Mouse (Mus musculus): ENCODE measurements around the gene Lrrc25. TPM values are rescaled to one million over a fixed set of nuclear protein-coding genes. Genes with fewer than 3 reads are reported as not detected.
"Not testable (repeated sequence)": the region's sequence is repeated elsewhere in the genome, so short reads cannot be mapped to it uniquely, and the experiment has no call there.

The Lrrc25 gene
- polyA plus RNA-seq, 1 experiment from 2014 or later, result 0.20 TPM

DNA sequence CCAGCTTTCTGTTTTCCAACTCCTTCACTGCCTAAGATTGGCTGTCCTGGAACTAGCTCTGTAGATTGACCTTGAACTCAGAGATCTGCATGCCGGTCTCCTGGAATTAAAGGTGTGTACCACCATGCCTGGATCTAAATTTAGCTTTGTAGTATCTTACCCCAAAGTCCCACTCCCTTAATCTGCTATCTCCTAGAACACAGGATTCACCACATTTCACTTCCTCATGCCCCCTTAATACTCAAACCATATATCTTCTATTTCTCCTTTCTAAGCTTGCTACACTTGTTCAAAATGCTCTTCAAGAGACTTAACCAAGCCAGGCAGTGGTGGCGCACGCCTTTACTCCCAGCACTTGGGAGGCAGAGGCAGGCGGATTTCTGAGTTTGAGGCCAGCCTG lies 28.0 kb upstream of the Lrrc25 start:
- H3K27ac ChIP-seq (ENCODE audit: low read depth, low read length); H3K4me1 ChIP-seq (ENCODE audit: control insufficient read depth, insufficient read depth, low read length); H3K9ac ChIP-seq (replicated peaks; ENCODE audit: low read depth, low read length); H3K4me3 ChIP-seq (ENCODE audit: low read depth, low read length); H3K27me3 ChIP-seq (ENCODE audit: control insufficient read depth, insufficient read depth, low read length); H3K9me3 ChIP-seq (ENCODE audit: control insufficient read depth, low read length); ATAC-seq (ENCODE audit: low read depth); H3K4me2 ChIP-seq (ENCODE audit: low read depth, low read length): not testable (repeated sequence)
- H3K36me3 ChIP-seq (ENCODE audit: control insufficient read depth, insufficient read depth, low read length), result peaks cover 37% of the 10 kb centered on the region
- 96% methylated on average over 4 of the region's 4 CpGs for WGBS

DNA sequence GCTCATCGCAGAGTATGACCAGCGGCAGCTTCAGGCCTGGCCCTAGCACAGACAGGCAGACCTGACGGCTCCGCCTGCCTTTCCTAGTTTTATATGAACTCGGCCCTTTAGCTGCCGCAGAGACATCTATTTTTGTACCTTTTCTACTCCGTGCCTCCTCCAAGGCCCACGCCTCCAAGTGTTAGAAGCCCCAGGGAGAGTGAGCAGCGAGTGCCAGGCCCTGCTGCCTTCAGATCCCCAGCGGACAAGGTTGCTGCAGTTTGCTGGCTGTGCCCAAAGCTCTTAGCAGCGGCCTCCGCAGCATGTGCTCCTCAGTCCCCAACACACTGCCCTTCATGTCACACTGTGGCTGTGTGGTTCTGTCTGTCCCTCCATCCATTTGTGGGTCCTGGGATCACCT lies 24.4 kb upstream of the Lrrc25 start:
- WGBS, result 92% methylated on average over 12 of the region's 12 CpGs
- peaks cover 13% of the 10 kb centered on the region; the same call in 1 of the 2 replicates for H3K4me1 ChIP-seq (ENCODE audit: control insufficient read depth, insufficient read depth, low read length)
- no peak overlapping the region for H3K27ac ChIP-seq (ENCODE audit: low read depth, low read length)
- no peak for ATAC-seq (ENCODE audit: low read depth)
- no peak overlapping the region for H3K4me2 ChIP-seq (ENCODE audit: low read depth, low read length)
- H3K9me3 ChIP-seq (ENCODE audit: control insufficient read depth, low read length), result no peaks in the 10 kb centered on the region
- no peaks in the 10 kb centered on the region for H3K27me3 ChIP-seq (ENCODE audit: control insufficient read depth, insufficient read depth, low read length)
- no peak overlapping the region for H3K4me3 ChIP-seq (ENCODE audit: low read depth, low read length)
- no peak overlapping the region for H3K9ac ChIP-seq (replicated peaks; ENCODE audit: low read depth, low read length)
- H3K36me3 ChIP-seq (ENCODE audit: control insufficient read depth, insufficient read depth, low read length), result peaks cover 13% of the 10 kb centered on the region

DNA sequence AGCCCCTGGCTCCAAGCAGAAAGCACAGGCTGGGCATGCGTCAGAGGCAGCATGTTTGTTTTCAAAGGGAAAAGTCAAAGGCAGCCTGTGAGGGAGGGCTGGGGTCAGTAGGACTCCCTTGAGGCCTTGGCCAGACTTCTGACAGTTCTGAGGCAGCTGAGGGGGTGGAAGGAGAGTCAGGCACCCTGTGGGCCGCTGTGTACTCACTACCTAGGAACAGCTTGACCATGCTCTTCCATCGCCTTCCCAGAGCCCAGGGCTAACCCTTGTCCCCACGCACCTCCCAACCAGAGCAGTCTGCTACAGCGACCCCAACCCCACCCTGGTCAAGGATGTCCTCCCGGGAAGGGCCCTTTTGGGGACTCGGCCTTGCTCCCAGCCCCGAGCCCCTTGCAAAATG lies 22.8 kb upstream of the Lrrc25 start:
- Histone ChIP-seq H3K4me2 (ENCODE audit: low read depth, low read length) (peak overlapping the region; percentile 97; the same call in 1 of the 2 replicates), H3K36me3 (ENCODE audit: control insufficient read depth, insufficient read depth, low read length) (peaks cover 13% of the 10 kb centered on the region), H3K27ac (ENCODE audit: low read depth, low read length) (peak overlapping the region; percentile 35), H3K4me3 (ENCODE audit: low read depth, low read length) (no peak overlapping the region), H3K9ac (replicated peaks; ENCODE audit: low read depth, low read length) (no peak overlapping the region), H3K9me3 (ENCODE audit: control insufficient read depth, low read length) (no peaks in the 10 kb centered on the region), H3K27me3 (ENCODE audit: control insufficient read depth, insufficient read depth, low read length) (no peaks in the 10 kb centered on the region), H3K4me1 (ENCODE audit: control insufficient read depth, insufficient read depth, low read length) (peaks cover 26% of the 10 kb centered on the region)
- 52% methylated on average over 8 of the region's 8 CpGs for WGBS
- ATAC-seq (ENCODE audit: low read depth), result no peak

DNA sequence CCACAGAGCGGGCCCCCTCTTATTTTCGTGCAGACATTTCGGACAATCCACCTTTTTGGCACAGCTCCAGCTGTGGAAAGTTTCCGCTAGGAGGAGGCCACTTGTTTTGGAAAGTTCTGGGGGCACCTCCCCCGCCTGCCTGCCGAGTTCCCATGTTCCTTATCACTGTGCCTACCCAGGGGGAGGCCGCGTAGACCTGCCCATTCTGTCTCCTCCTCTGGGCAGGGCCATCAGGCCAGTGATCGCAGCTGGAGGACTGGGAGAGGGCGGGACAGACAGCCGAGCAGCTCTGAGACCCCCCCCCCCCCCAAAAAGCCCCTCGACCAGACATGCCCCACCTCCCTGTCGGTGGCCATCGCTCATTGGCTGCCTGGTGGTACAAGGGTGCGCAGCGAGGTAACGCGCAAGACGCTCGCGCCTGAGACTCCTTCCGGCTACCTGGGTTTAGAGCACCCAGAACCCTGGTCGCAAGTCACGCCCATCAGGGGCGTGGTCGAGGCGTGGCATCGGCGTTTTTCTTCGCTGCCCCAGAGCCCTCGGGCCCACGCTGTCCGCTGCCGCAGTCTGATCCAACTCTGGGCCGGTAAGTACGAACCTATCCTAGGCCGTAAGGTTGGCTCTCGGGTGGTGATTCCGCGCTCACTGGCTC lies 21.9 kb upstream of the Lrrc25 start, which contains the start of gene Isyna1:
Gene Isyna1, plus strand, starts transcription at position 413 of the 649 bp plus-strand sequence.
- H3K9me3 ChIP-seq (ENCODE audit: control insufficient read depth, low read length), result no peaks in the 10 kb centered on the region
- under 1% methylated on average over 40 of the region's 40 CpGs for WGBS
- peak; percentile 84 for ATAC-seq (ENCODE audit: low read depth)
- H3K27ac ChIP-seq (ENCODE audit: low read depth, low read length), result peak within 1 kb of the TSS; percentile 71
- H3K27me3 ChIP-seq (ENCODE audit: control insufficient read depth, insufficient read depth, low read length), result no peaks in the 10 kb centered on the region
- H3K9ac ChIP-seq (replicated peaks; ENCODE audit: low read depth, low read length), result peak within 1 kb of the TSS; percentile 73
- H3K4me2 ChIP-seq (ENCODE audit: low read depth, low read length), result peak within 1 kb of the TSS; percentile 97
- peaks cover 35% of the 10 kb centered on the region for H3K4me1 ChIP-seq (ENCODE audit: control insufficient read depth, insufficient read depth, low read length)
- H3K36me3 ChIP-seq (ENCODE audit: control insufficient read depth, insufficient read depth, low read length), result peaks cover 8% of the 10 kb centered on the region
- H3K4me3 ChIP-seq (ENCODE audit: low read depth, low read length), result peak within 1 kb of the TSS; percentile 62

GRCm38 (mm10) chr8:70594621-70595564 lies 21.1 kb upstream of the Lrrc25 start:
- WGBS, result 9% methylated on average over 81 of the region's 82 CpGs
- H3K27ac ChIP-seq (ENCODE audit: low read depth, low read length), result peak overlapping the region; percentile 71
- ATAC-seq (ENCODE audit: low read depth), result peak; percentile 25
- peak overlapping the region; percentile 62 for H3K4me3 ChIP-seq (ENCODE audit: low read depth, low read length)
- H3K27me3 ChIP-seq (ENCODE audit: control insufficient read depth, insufficient read depth, low read length), result no peaks in the 10 kb centered on the region
- peaks cover 7% of the 10 kb centered on the region for H3K36me3 ChIP-seq (ENCODE audit: control insufficient read depth, insufficient read depth, low read length)
- H3K9me3 ChIP-seq (ENCODE audit: control insufficient read depth, low read length), result no peaks in the 10 kb centered on the region
- peaks cover 37% of the 10 kb centered on the region for H3K4me1 ChIP-seq (ENCODE audit: control insufficient read depth, insufficient read depth, low read length)
- peak overlapping the region; percentile 73 for H3K9ac ChIP-seq (replicated peaks; ENCODE audit: low read depth, low read length)
- H3K4me2 ChIP-seq (ENCODE audit: low read depth, low read length), result peak overlapping the region; percentile 97

GRCm38 (mm10) chr8:70595811-70596210 lies 20.1 kb upstream of the Lrrc25 start:
- peak overlapping the region; percentile 62; the same call in 1 of the 2 replicates for H3K4me3 ChIP-seq (ENCODE audit: low read depth, low read length)
- no peaks in the 10 kb centered on the region for H3K9me3 ChIP-seq (ENCODE audit: control insufficient read depth, low read length)
- H3K36me3 ChIP-seq (ENCODE audit: control insufficient read depth, insufficient read depth, low read length), result no peaks in the 10 kb centered on the region; the same call in 1 of the 2 replicates
- ATAC-seq (ENCODE audit: low read depth), result no peak
- H3K4me2 ChIP-seq (ENCODE audit: low read depth, low read length), result no peak overlapping the region
- H3K9ac ChIP-seq (replicated peaks; ENCODE audit: low read depth, low read length), result no peak overlapping the region
- H3K27me3 ChIP-seq (ENCODE audit: control insufficient read depth, insufficient read depth, low read length), result no peaks in the 10 kb centered on the region
- peaks cover 46% of the 10 kb centered on the region for H3K4me1 ChIP-seq (ENCODE audit: control insufficient read depth, insufficient read depth, low read length)
- WGBS, result 97% methylated on average over 12 of the region's 12 CpGs
- H3K27ac ChIP-seq (ENCODE audit: low read depth, low read length), result no peak overlapping the region

DNA sequence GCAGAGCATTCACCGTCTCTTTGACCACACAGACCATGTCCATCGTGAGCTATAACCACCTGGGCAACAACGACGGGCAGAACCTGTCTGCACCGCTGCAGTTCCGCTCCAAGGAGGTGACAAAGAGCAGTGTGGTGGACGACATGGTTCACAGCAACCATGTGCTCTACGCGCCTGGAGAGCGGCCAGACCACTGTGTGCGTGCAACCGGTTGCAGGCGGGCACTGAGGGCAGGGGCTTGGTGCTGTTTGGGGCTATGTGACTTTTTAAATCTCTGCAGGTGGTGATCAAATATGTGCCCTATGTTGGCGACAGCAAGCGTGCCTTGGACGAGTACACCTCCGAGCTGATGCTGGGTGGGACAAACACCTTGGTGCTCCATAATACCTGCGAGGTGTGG lies 19.7 kb upstream of the Lrrc25 start:
- 94% methylated on average over 18 of the region's 18 CpGs for WGBS
- no peaks in the 10 kb centered on the region; the same call in 1 of the 2 replicates for H3K36me3 ChIP-seq (ENCODE audit: control insufficient read depth, insufficient read depth, low read length)
- H3K27ac ChIP-seq (ENCODE audit: low read depth, low read length), result no peak overlapping the region
- no peak overlapping the region for H3K4me3 ChIP-seq (ENCODE audit: low read depth, low read length)
- no peak overlapping the region for H3K9ac ChIP-seq (replicated peaks; ENCODE audit: low read depth, low read length)
- H3K27me3 ChIP-seq (ENCODE audit: control insufficient read depth, insufficient read depth, low read length), result no peaks in the 10 kb centered on the region
- no peak for ATAC-seq (ENCODE audit: low read depth)
- H3K9me3 ChIP-seq (ENCODE audit: control insufficient read depth, low read length), result no peaks in the 10 kb centered on the region
- peaks cover 50% of the 10 kb centered on the region for H3K4me1 ChIP-seq (ENCODE audit: control insufficient read depth, insufficient read depth, low read length)
- H3K4me2 ChIP-seq (ENCODE audit: low read depth, low read length), result no peak overlapping the region

- Histone ChIP-seq H3K4me1 (ENCODE audit: control insufficient read depth, insufficient read depth, low read length) (peaks cover 54% of the 10 kb centered on the region), H3K36me3 (ENCODE audit: control insufficient read depth, insufficient read depth, low read length) (no peaks in the 10 kb centered on the region; the same call in 1 of the 2 replicates), H3K9ac (replicated peaks; ENCODE audit: low read depth, low read length) (no peak overlapping the region), H3K9me3 (ENCODE audit: control insufficient read depth, low read length) (no peaks in the 10 kb centered on the region), H3K27me3 (ENCODE audit: control insufficient read depth, insufficient read depth, low read length) (no peaks in the 10 kb centered on the region), H3K4me3 (ENCODE audit: low read depth, low read length) (no peak overlapping the region), H3K4me2 (ENCODE audit: low read depth, low read length) (peak overlapping the region; percentile 68), H3K27ac (ENCODE audit: low read depth, low read length) (no peak overlapping the region)
- ATAC-seq (ENCODE audit: low read depth), result no peak
- 83% methylated on average over 17 of the region's 17 CpGs for WGBS
These were observed 19.1 kb upstream of the Lrrc25 start for GRCm38 (mm10) chr8:70596775-70597416.

Data from neural tube, embryonic 14.5 days (tissue).